Mouse (Mus musculus) small intestine, adult 2 months (tissue): ENCODE measurements around the gene Sipa1l1. TPM values are rescaled to one million over a fixed set of nuclear protein-coding genes. Genes with fewer than 3 reads are reported as not detected.

Experiments
- H3K27ac ChIP-seq: fragments of 200-500 bp; 2 replicates; pipeline ENCODE4 v1.5.1; 2012; ENCODE audit warnings: low read depth, low read length, control low read depth, inconsistent platforms; ENCODE audit not compliant: insufficient read depth
- H3K27me3 ChIP-seq: fragments of 200-500 bp; 2 replicates; pipeline ENCODE4 v1.6.1; 2012; ENCODE audit warnings: mild to moderate bottlenecking, moderate library complexity, low read length, inconsistent platforms; ENCODE audit not compliant: control insufficient read depth, insufficient read depth
- H3K36me3 ChIP-seq: fragments of 200-500 bp; 2 replicates; pipeline ENCODE4 v1.6.1; 2012; ENCODE audit warnings: mild to moderate bottlenecking, low read length, control low read depth, inconsistent platforms; ENCODE audit not compliant: control insufficient read depth, insufficient read depth
- H3K4me1 ChIP-seq: fragments of 200-500 bp; 2 replicates; pipeline ENCODE4 v1.6.1; 2012; ENCODE audit warnings: low read length, inconsistent platforms, mixed read lengths; ENCODE audit not compliant: control insufficient read depth, insufficient read depth, insufficient read length
- H3K4me3 ChIP-seq: fragments of 200-500 bp; 2 replicates; pipeline ENCODE4 v1.5.1; 2012; ENCODE audit warnings: low read depth, mild to moderate bottlenecking, control low read depth, inconsistent platforms, low read length, moderate library complexity
- CTCF ChIP-seq: fragments of 200-500 bp; IDR thresholded peaks from 2 replicates; pipeline ENCODE4 v1.5.1; 2012; ENCODE audit warnings: low read depth, mild to moderate bottlenecking, control low read depth, inconsistent platforms, low read length, moderate library complexity, mixed read lengths; ENCODE audit not compliant: insufficient replicate concordance, insufficient read length; ENCODE audit errors: extremely low read depth
- POLR2A ChIP-seq: fragments of 200-500 bp; IDR thresholded peaks from 2 replicates; pipeline ENCODE4 v1.6.1; 2012; ENCODE audit warnings: low read depth, mild to moderate bottlenecking, control low read depth, inconsistent platforms, low read length, moderate library complexity
- WGBS: fragments of 180-500 bp; shearing (Covaris S2); methylation state at CpG from one replicate; pipeline ENCODE4 v1.1.7; 2018; 5-methylcytosine and 5-hydroxymethylcytosine counted together
- polyA plus RNA-seq: library from polyadenylated mRNA; depleted of rRNA; stranded (reverse); fragments of >200 nt; gene quantifications from 2 replicates; pipeline ENCODE4 v1.2.3, GENCODE M21; 2012

The Sipa1l1 gene
- polyA plus RNA-seq, 1 experiment, result 13.4 TPM

- Histone ChIP-seq H3K36me3 (no peaks in the 10 kb centered on the region), H3K27me3 (no peaks in the 10 kb centered on the region), H3K27ac (peak overlapping the region; percentile 8), H3K4me1 (0 out of 2 replicates have a peak, but pooled peaks cover 2% of the 10 kb centered on the region), H3K4me3 (no peak overlapping the region)
- WGBS, result 22% methylated on average over 4 of the region's 4 CpGs
- TF ChIP-seq POLR2A (no peak), CTCF (no peak)
These were observed 3.5 kb upstream of the Sipa1l1 start for GRCm38 (mm10) chr12:82165651-82166050.

GRCm38 (mm10) chr12:82166101-82166571 lies 3.0 kb upstream of the Sipa1l1 start:
- no peak for TF ChIP-seq CTCF
- TF ChIP-seq POLR2A, result no peak
- Histone ChIP-seq H3K4me1 (0 out of 2 replicates have a peak, but pooled peaks cover 2% of the 10 kb centered on the region), H3K4me3 (peak overlapping the region; percentile 42), H3K36me3 (no peaks in the 10 kb centered on the region), H3K27me3 (no peaks in the 10 kb centered on the region), H3K27ac (peak overlapping the region; percentile 76)
- 11% methylated on average over 14 of the region's 14 CpGs for WGBS

- TF ChIP-seq CTCF (no peak), POLR2A (no peak)
- Histone ChIP-seq H3K4me1 (peaks cover 17% of the 10 kb centered on the region; the same call in 1 of the 2 replicates), H3K36me3 (no peaks in the 10 kb centered on the region), H3K27me3 (no peaks in the 10 kb centered on the region), H3K4me3 (peak overlapping the region; percentile 68), H3K27ac (peak overlapping the region; percentile 48)
- WGBS, result 1% methylated on average over 105 of the region's 109 CpGs
These were observed 681 bp downstream of the Sipa1l1 start for GRCm38 (mm10) chr12:82169571-82170431.

GRCm38 (mm10) chr12:82170461-82171279 lies 1.6 kb downstream of the Sipa1l1 start:
- Histone ChIP-seq H3K27ac (peak overlapping the region; percentile 48), H3K27me3 (no peaks in the 10 kb centered on the region), H3K4me3 (peak overlapping the region; percentile 68), H3K4me1 (peaks cover 20% of the 10 kb centered on the region; the same call in 1 of the 2 replicates), H3K36me3 (no peaks in the 10 kb centered on the region)
- 2% methylated on average over 29 of the region's 29 CpGs for WGBS
- TF ChIP-seq POLR2A, result no peak

GRCm38 (mm10) chr12:82171591-82171990 lies 2.5 kb downstream of the Sipa1l1 start:
- 15% methylated on average over 10 of the region's 10 CpGs for WGBS
- no peak for TF ChIP-seq POLR2A
- TF ChIP-seq CTCF, result peak; percentile 48; the same call in 1 of the 2 replicates
- no peaks in the 10 kb centered on the region for H3K36me3 ChIP-seq
- no peak overlapping the region for H3K4me3 ChIP-seq
- H3K27ac ChIP-seq, result peak overlapping the region; percentile 48; the same call in 1 of the 2 replicates
- no peaks in the 10 kb centered on the region for H3K27me3 ChIP-seq
- H3K4me1 ChIP-seq, result peaks cover 20% of the 10 kb centered on the region; the same call in 1 of the 2 replicates

- WGBS, result 29% methylated on average over 1 of the region's 1 CpGs
- H3K36me3 ChIP-seq, result peaks cover 3% of the 10 kb centered on the region; the same call in 1 of the 2 replicates
These were observed 4.5 kb downstream of the Sipa1l1 start for GRCm38 (mm10) chr12:82173623-82174022.

More at GRCm38 (mm10) chr12:82173623-82174022, 4.5 kb downstream of the Sipa1l1 start:
- TF ChIP-seq CTCF (no peak), POLR2A (no peak)
- Histone ChIP-seq H3K27ac (peak overlapping the region; percentile 41), H3K4me1 (peaks cover 20% of the 10 kb centered on the region; the same call in 1 of the 2 replicates), H3K4me3 (no peak overlapping the region), H3K27me3 (no peaks in the 10 kb centered on the region)
